Mouse (Mus musculus) mouse trophoblast stem cell (cell line): ENCODE measurements around the gene Zfp580.
"Not testable (repeated sequence)": the region's sequence is repeated elsewhere in the genome, so short reads cannot be mapped to it uniquely, and the experiment has no call there.

ENCODE experiments used
- in situ Hi-C, 2 experiments: fragments of 300-500 bp; cut with MseI, MboI; formaldehyde crosslinking; loops; 2 replicates in 1 of 2; 3 replicates in 1 of 2; pipeline ENCODE4 v1.15.1; 2025

Gene Zfp580

DNA sequence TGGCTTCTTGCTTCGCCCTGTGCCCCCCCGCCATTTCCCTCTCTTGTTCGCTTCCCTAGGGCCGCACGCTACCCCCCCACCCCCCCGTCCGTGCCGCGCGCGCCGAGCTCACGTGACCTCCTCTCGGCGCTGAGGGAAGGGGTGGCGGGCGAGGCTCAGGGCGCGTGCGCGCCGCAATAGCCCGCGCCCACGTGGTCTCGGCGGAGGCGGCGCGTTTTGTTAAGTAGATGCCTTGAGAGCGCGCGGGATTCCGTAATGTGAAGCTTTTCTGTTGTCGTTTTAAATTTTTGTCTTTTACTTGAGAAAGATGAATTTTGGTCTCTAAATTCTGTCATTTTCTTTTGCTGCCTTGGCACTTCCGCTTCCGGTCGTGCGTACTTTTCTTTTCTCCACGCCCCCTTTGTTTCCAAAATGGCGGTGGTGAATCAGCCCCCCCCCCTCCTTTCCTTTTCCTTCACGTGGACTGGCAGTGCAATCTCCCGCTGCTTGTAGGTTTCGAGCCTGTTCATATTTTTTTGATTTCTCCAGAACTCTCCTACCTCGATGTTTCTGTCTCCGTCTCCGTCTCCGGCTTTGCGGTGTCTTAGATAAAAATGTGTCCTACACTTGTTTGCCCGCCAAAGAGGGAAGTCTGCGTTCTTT lies 11.1 kb downstream of the Zfp580 start:
- in situ Hi-C loops = no loop called here

DNA sequence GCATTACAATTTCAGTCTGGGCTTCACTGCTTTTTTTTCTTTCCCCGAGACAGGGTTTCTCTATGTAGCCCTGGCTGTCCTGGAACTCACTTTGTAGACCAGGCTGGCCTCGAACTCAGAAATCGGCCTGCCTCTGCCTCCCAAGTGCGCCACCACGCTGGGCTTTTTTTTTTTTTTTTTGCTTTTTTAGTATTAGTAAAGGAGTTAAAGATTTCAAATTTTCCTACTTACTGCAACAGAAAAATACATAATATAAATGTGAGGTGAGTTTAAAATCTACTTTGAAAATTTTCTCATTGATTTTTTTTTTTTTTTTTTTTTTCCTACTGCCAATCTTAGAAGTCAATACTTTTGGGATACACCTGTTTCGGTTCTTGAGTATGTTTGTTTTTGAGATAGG lies 13.5 kb downstream of the Zfp580 start:
- in situ Hi-C loops = no loop called here

DNA sequence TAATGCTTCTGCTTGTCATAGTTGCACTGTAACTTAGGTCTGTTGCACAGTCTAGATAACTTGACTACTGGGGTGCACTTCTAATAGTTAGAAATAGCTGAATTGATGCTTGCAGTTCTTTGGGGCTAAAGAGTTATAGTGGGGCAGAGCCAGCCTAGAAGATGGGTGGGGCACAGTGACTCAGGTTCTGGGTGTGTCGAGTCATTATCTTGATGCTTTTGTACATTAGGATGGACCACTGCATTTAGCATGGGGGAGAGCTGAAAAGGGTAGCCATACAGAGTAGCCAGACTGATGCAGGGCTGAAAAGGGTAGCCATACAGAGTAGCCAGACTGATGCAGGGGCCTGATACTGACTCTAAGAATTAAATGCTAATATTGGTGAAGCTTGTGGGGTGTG lies 22.2 kb downstream of the Zfp580 start:
- in situ Hi-C loops = no loop called here

DNA sequence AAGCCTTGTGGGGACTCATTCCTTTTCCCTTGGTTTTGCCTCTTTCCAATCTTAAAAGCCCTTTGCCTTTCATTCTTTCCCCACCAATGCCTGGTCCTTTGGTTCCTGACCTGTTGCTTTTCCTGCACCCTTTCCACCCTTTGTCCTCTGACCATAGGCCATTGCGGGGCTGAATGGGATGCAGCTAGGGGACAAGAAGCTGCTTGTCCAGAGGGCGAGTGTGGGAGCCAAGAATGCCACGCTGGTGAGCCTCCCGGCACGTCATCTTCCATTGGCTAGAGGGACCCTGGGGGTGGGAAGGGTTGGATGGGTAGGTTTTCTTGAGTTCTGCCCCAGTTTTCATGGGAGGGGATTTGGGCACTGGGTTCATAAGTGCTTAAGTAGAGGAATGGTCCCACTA lies 23.6 kb downstream of the Zfp580 start:
- in situ Hi-C loops = no loop called here

DNA sequence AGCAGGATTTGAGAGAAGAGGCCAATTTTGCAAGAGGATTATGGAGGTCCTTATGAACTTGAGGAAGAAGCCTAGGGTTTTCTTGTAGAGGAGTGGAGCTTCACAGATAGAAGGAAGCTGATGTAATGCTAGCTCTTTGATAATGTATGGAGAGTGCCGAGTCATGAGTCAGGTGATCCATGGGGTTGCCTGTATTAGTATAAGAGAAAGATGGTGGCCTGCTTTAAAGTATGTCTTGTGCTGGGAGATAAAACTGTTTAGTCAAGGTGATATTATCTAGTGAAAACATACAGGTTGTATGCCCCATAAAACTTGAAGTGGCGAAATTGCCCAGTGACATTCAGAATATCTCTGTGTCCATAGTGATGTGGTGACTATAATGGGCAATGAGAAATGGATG lies 25.6 kb downstream of the Zfp580 start:
- in situ Hi-C loops = no loop called here

DNA sequence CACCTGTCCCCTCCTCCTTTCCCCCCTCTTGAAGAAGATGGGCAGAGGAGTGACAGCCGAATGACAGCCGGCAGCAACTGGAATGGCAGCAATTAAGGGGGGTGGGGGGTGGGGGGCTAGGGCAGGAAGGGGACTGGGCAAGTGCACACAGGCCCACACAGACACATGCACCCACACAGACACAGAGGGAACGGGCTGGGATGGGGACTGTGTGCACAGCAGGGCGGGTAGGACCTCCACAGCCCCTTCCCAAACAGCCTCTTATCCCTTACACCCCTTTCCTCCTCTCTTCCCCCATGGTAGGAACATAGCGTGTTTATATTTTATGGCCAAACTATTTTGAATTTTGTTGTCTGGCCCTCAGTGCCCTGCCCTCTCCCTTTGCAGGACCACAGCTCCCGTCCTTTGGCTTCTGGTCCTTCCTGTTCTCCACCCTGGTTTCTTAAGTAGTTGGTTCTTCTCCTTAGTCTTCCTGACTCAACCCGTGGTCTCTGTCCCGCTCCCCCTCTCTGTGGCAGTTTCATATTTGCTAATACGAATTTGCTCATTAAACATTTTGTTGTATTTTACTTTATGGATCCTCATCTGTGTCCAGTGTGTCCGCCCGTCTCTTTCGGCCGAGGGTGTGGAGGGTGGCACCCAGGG lies 28.1 kb downstream of the Zfp580 start:
- in situ Hi-C loops = not testable (repeated sequence)

DNA sequence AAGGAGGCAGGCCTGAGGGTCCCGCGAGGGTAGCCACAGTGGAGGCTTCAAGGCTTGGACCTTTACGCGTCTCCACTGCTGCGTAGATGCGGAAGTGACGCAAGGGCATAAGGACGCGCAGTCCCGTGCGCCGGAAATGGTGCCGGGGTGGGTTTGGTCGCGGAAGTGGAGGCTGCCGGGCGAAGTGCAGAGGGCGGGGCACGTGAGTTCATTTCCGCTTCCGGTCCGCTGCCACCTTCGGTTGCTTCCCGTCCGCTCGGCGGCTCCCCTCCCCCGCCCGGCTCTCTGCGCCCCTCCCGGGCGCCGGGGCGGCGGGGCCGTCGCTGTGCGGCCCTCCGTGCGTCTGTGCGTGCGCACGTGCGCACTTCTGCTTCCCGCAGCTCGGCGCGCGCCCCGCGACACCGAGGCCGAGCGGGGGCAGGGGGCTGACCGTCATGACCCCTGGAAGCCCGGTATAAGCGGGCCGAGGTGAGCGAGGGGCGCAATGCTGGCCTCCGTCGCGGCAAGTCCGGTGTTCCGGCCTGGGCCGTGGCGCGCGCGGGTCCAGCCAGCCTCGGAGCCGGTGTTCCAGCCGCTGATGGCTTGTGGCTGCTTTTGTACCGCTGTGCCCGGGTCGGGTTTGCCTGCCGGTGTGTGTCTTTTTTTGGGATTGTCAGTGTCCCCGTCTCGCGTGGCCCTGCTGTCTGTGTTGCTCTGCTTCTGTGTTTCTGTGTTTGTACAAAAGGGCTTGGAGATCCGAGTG lies 28.8 kb downstream of the Zfp580 start, which contains the start of gene Epn1:
Gene Epn1 (plus strand): TSS at position 226 of the 742 bp plus-strand sequence.
- in situ Hi-C loops = no loop called here

DNA sequence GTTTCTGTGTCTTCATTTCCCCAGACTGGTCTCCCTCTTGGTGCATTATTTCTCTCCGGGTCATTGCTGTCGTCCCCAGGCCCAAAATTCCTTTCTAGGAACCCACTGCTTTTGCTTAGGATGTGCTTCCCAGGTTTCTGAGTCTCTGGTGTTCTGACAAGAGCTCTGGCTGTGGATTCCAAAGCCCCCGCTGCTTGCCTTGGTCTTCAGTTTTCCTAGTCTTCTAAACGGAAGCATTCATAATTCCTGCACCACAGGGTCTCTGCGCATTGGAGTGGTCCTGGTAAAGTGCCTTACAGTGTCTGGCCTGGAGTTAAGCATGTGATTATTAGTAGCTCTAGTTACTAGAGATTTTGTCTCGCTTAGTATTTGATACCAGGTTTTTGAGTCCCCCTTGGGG lies 29.5 kb downstream of the Zfp580 start:
- in situ Hi-C loops = no loop called here

DNA sequence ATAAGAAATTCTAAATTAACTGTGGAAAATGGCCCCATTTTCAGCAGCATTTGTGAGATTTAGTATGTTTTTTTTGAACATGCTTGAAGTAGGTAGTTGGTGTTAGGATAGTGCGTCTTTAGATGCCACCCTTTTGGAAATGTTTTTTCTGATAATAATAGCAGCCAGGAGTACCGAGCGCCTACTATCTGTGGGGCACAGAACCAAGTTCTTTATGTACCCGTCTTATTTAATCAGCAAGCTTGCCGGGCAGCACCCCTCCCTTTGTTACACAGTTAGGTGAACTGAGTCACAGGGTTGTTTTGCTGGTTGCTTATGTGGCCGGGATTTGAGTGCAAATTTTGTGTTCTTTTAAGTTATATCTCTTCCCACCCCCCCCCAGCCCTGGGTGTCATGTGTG lies 29.9 kb downstream of the Zfp580 start:
- in situ Hi-C loops = no loop called here

DNA sequence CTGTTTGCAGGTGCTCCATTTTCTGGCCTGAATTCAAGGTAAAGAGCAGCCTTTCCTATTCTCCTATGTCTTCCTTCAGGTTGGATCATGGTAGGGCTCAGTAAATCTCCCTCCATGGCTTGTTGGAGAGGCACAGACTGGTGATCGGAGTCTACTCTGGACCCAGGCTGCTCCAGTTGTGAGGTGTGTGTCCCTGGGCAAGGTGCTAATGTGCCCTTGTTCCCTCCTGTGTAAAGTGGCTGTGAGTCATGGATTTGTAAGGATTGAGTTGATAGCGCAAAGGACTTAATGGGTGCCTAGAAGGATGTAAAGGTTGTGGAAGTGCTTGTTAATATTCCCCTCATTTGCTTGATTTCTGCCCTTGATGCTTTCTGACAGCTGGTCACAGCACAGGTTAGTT lies 30.6 kb downstream of the Zfp580 start:
- in situ Hi-C loops = no loop called here

DNA sequence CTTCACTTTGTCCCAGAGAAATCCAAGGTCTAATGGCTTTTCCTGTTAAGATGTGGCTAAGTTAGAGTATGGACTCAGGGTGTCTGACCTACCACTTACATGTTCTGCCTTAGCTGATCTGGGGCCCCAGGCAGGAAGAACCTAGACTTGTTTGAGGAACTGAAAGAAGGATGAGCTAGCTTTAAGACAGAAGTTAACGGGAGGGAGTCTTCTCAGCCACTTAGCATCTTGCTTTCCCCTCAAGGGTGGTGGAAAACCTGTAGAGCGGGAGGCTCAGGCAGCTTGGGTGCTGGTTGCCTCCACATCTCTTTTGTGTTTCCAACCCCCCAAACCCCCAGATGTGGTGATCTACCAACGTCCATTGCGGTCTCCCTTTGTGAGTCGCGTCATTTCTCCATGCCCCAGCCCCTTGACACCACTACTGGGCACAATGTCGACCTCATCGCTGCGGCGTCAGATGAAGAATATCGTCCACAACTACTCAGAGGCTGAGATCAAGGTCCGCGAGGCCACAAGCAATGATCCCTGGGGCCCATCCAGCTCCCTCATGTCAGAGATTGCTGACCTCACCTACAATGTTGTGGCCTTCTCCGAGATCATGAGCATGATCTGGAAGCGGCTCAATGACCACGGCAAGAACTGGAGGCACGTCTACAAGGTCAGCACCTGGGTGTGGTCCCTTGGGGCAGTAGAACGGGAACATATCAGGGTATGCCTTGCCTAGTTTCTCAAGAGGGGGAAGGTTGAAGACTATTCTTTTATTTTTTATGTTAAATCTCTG lies 32.2 kb downstream of the Zfp580 start:
- in situ Hi-C loops = no loop called here

DNA sequence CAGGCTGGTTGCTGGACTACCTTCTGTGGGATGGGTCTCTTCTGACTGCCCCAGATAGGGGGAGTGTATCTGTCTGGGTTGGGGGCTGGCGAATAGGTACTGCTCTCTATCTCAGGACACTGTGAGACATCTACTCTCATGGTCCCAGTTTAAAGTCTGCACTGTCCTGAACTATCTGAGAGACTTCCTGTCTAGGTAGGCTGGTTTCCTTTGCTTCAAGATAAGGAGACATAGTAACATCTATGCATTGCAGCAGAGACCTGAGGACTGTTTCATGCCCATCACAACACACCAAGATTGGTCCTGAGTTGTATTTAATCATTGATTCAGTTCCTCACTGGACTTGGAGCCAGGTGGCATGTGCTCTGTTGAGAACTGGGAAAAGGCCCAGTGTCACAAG lies 34.2 kb downstream of the Zfp580 start:
- in situ Hi-C loops = no loop called here

DNA sequence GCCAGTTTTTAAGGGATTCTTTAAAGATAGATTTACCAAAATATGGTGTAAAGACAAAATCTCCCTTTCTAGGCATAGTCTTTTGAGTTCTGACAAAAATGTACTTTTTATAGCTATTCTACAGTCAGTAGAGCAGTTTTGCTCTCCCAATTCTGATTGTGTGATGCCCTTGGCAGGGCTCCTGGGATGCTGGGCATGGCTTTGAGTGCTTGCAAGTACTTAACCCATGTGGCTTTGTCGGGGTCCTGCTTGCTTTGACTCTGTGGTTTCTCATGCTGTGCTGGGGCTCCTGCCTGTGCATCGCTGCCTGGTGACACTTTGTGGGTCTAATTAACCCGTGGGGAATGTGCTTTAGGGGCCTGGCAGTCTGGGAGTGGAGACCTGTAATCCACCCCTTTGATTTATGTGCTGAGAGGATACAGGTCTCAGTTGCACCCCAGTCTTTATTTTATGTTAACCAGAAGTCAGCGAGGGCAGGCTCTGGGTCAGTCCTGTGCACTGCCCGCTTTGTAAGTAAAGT lies 35.6 kb downstream of the Zfp580 start:
- in situ Hi-C loops = no loop called here

DNA sequence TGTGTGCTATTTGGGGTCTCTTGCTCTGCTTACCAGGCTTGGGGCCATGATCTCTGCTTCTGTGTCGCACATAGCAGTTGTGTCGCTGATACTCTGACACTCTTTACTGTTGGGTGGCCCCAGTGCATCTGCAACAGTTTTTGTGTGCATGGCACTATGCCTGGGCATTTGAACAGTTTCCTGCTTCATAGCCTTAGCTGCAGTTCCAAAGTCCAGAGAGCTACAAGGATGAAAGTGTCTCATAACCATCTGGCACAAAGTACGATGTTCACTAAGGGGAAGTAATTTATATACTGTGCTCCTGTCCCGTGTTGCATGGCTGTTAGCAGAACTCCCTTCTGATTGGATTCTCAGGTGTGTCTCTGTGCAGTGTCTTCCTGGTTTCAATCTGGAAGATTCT lies 36.5 kb downstream of the Zfp580 start:
- in situ Hi-C loops = no loop called here

DNA sequence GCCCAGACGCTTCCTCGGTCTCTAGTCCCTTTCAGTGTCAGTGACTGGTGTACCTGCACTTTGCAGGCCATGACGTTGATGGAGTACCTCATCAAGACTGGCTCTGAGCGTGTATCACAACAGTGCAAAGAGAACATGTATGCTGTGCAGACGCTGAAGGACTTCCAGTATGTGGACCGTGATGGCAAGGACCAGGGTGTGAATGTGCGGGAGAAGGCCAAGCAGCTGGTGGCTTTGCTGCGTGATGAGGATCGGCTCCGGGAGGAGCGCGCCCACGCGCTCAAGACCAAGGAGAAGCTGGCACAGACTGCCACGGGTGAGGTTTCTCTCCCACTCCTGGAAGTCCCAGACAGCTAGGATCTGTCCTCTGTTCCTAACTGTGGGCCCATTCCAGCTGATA lies 38.5 kb downstream of the Zfp580 start:
- in situ Hi-C loops = no loop called here

DNA sequence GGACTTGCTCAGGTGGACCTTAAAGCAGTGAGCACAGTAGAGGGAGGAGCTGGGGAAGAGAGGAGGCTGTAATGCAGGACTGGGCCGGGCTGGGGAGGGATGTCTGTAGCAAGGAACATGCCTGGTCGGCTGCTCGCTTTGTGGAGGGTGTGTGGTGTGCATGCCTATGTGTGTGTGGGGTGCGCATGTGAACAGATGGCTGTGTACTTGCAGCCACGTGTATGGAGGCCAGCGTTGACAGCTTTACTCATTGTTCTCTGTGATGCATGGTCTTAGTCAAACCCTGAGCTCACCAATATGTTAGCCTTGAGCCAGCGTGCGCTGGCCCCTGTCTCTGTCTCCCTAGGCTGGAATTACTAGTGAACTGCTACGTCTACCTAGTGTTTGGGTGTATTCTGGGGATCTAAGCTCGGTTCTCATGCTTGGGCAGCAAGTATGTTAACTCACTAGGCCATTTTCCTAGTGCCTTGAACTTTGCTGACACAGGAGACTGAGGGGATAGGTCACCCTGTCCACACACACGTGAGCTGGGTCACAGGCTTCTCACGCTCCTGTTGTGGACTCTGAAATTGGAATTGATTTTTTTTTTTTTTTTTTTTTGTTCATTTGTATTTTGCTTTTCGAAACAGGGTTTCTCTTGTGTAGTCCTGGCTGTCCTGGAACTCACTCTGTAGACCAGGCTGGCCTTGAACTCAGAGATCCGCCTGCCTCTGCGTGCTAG lies 39.8 kb downstream of the Zfp580 start:
- in situ Hi-C loops = no loop called here

DNA sequence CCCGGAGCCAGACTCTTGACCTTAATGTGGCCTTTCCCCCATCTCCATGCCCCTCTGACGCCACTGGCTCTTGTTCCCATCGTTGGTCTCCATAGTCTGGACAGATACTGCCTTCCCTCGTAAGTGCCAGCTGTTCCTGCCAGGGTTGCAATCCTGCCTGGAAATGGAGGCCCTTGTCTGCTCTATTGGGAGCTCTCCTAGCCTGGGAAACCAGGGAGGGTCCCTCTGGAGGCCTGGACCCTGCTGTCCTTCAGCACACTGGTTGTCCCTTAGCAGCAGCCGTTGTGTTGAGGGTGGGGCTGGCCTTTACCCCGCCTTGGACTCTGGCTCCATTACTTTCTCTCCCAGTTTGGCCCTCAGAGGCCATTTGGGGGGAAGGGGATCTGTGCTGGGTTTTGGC lies 41.0 kb downstream of the Zfp580 start:
- in situ Hi-C loops = no loop called here

DNA sequence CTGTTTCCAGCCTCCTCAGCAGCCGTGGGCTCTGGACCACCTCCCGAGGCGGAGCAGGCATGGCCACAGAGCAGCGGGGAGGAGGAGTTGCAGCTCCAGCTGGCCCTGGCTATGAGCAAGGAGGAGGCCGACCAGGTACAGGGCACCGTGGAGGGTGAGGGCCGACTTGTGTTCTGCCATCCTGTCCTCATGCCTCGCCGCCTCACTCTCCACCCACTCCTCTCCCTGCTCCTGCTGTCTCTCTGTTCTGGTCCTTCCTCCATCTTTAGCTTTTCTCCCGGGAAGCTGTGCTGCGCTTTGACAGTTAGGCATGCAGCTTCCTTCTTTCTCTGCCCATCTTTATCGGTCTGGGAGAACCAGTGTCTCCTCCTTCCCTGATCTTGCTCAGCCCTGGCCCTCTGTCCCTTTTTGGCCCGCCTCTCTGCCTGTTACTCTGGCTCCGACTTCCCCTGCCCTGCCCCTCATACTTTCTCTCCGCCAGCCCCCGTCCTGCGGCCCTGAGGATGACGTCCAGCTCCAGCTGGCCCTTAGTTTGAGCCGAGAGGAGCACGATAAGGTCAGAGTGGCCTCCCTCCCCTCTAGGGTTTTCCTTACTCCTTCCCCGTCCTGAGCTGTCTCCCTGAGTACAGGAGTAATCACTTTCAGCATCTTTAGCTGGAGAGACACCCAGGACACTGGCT lies 41.6 kb downstream of the Zfp580 start:
- in situ Hi-C loops = no loop called here

DNA sequence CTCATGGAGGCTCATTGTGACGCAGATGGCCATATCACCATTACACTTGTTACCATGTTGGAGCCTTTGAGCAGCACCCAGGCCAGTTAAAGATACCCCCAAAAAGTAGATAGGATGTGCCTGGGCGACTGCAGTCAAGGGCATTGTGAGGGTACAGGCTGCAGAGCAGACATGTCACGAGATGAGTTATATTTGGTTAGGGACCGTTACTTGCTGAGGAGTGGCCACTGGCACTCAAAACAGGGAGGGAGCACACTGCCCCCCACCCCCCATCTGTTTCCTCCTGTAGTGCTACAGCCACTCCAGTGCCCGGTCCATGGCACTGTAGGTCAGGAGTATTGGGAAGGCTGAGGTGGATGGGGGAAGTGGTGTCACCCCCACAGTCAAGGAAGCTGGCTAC lies 47.4 kb downstream of the Zfp580 start:
- in situ Hi-C loops = no loop called here

DNA sequence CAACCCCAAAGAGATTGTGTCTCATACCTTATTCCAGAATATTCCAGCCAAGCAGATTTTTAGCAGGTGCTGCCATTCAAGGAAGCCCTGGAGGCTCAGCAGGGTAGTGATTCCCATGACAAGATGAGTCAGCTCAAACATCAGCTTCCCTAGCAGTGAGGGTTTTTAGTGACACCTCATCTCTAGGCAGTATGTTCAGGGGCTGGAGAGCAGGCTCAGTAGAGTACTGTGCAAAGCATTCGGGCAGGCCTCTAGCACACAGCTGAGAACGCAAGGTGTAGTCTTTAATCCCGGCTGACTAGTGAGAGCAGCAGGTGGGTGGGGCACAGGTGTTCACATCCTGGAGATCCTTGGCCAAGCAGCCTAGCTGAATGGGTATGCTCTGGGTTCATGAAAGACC lies 48.5 kb downstream of the Zfp580 start:
- in situ Hi-C loops = no loop called here
